Mouse (Mus musculus) heart, postnatal 10 days (tissue): Measurements from ENCODE around the gene Pbp2. TPM values are rescaled to one million over a fixed set of nuclear protein-coding genes. Genes with fewer than 3 reads are reported as not detected.
A peak's percentile ranks its signal among the peaks of the same experiment; 100 is the strongest.

Experiments used
- DNase-seq, 2 experiments: peaks; one replicate each; pipeline ENCODE4 v3.0.0; 2021
- intact Hi-C: fragments of 180-260 bp; cut with DNase I; formaldehyde crosslinking; loops from one replicate; pipeline ENCODE4 v1.15.1; 2025
- total RNA-seq, 2 experiments: library from RNA; stranded (reverse); gene quantifications; 2 replicates each; pipeline ENCODE4 v1.2.3; 2021

Gene Pbp2
- not detected for total RNA-seq

- DNase-seq = no peak
- intact Hi-C loops = no loop called here
Observed at GRCm38 (mm10) chr6:135310305-135310704, at the start of gene Pbp2. TSS of gene Pbp2 (minus strand) at chr6:135310405.

- DNase-seq = no peak
- intact Hi-C loops = no loop called here
Observed at GRCm38 (mm10) chr6:135354953-135355352, 44.7 kb upstream of the Pbp2 start.

GRCm38 (mm10) chr6:135352537-135352936 is 42.3 kb upstream of the Pbp2 start:
- no peak for DNase-seq
- intact Hi-C loops = no loop called here

DNA sequence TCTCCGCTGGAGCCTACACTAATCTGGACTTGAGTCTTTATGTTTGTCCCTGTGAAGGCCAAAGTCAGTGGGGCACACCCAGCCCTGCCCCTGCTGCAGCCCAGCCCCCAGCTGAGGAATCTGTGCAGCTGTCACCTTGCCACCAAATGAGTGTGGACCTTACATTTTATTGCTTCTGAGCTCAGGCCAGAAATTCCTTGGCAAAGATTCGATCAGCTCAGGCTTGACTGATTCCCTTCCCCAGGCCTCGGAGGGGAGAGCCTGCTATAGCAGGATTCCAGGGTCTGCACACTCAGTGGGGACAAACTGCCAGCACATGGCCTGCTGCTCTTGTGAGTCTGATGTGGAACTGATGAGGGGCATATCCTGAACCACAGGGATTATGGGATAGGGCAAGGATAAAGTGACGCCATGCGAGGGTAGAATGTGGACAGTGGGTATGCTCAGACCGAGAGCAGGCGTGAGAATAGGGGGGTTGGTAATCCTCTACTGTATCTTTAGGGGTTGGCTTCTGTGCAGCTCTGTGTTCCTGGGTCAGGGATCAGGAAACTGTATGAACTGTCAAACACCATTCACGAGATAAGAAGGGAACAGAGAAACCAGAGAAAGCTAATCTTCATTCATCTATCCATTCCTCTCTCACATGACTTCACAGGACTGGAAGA is 41.6 kb upstream of the Pbp2 start:
- intact Hi-C loops = no loop called here
- DNase-seq = peak in 1 of 2 experiments; percentile 61

- intact Hi-C loops = no loop called here
- no peak for DNase-seq
Observed at GRCm38 (mm10) chr6:135341076-135341378, 30.8 kb upstream of the Pbp2 start.

DNA sequence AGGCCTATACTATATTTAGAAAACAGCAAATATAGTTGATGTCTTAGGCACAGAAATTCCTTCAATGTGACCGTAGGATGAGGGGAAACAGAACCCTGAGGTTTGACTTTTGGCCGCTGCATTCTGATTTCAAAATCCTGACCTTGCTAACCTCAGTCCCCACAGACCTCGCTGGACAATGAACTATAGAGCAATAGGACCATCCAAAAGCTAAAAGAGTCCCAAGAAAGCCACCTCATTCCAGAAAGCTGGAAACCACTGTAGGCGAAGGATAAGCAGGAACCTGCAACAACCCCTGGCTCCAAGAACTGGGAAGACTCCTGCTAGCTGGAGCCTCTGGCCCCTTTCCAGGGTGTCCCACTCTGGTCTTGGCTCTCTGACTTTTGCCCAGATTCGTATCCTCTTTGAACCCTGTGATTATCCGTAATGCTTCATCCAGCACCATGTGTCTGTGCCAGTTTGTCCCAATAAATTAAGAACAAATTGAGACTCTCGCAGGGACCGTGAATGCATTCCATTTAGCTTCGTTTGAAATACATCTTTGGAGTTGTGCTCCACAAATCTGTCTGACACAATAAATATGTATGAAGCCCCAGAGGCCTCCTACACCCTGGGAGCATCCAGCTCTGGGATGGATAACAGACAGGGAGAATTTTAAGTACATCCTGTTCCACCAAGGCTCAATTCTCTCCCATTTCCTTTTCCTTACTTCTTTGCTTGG is 30.3 kb upstream of the Pbp2 start:
- intact Hi-C loops = no loop called here

GRCm38 (mm10) chr6:135336376-135336775 is 26.2 kb upstream of the Pbp2 start:
- intact Hi-C loops = no loop called here
- DNase-seq = peak in 1 of 2 experiments; percentile 47

More for the DNA sequence above, 30.3 kb upstream of the Pbp2 start:
- peak in 1 of 2 experiments; percentile 30 for DNase-seq

DNA sequence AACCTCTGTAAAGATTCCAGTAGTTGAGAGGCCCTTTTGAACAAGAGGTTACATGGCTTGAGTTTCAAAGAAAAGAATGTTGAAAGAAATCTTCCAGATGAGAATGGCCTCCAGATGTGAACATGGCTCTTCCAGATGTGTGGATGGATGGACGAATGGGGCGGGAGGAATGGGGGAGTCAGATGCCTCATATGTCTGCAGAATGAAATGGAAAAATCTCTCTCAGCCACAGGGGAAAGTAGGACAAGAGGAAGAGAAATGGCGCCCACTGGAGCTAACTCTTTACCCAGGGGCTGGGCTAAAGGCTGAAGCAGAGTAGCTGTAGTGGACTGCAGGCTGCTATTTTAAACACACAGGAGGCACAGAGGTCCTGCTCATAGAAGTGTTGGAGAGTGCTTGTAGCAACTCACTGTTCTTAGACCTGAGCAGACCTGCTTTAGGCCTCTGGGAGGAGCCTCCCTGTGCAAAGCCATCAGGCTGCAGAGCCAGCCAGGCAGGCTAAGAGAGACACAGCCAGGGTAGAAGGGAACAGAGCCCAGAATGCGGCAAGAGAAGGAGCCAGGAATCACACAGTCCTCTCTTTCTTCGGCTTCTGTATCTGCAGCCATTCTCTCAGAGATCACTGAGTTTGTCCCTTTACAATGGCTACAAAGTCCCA is 23.9 kb upstream of the Pbp2 start:
- intact Hi-C loops = loop anchor here (5.0 kb wide), 1 partner anchor 33 kb away; no protein-coding TSS in a partner anchor
- DNase-seq = peak; percentile 54 to 57

DNA sequence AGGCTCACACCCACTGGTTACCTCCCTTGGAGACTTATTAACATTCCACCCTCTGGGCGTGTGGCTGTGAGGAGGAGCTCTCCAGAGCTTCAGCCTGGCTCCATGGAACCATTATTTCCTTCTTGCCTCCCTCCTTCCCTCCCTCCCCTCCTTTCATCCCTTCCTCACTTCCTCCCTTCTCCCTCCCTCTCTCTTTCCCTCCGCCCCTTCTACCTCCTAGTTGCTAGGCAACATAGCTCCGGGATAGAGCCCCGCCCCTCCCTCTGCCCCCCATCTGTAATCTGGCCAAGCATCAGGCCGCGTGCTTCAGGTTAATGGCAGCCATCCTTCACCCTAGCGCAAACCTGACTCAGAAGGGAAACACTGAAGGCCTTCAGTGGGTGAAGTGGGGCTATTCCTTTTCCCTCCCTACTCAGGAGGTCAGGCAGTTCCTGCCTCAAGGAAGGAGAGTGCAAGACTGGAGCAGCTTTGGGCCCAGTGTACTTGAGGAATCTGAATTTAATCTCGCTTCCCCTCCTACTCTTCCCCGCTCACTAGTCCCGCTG is 22.6 kb upstream of the Pbp2 start:
- DNase-seq = peak; percentile 26 to 31
- intact Hi-C loops = loop anchor here (5.0 kb wide), 1 partner anchor 34 kb away; no protein-coding TSS in a partner anchor

DNA sequence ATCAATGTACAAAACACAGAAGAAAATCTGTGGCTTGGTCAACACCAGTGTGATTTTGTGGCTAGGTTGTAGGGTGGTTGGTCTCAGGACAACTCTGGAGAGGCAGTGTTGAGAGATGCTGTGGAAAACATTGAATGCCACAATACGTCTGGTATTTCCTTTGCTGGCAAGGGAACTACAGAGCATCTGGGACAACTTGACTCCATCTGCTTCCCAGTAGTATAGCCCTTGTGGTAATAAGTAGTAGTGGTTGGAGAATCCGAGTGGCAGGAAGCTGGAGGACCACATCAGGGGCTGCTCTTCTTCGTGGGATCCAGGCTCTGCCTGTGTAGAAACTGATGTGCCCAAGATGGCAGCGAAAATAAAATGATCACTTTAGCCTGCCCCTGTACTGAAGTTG is 21.7 kb upstream of the Pbp2 start:
- peak; percentile 40 to 51 for DNase-seq
- intact Hi-C loops = loop anchor here (5.0 kb wide), 1 partner anchor 35 kb away; no protein-coding TSS in a partner anchor

- intact Hi-C loops = no loop called here
- DNase-seq = no peak
Observed at GRCm38 (mm10) chr6:135326847-135327246, 16.6 kb upstream of the Pbp2 start.

DNA sequence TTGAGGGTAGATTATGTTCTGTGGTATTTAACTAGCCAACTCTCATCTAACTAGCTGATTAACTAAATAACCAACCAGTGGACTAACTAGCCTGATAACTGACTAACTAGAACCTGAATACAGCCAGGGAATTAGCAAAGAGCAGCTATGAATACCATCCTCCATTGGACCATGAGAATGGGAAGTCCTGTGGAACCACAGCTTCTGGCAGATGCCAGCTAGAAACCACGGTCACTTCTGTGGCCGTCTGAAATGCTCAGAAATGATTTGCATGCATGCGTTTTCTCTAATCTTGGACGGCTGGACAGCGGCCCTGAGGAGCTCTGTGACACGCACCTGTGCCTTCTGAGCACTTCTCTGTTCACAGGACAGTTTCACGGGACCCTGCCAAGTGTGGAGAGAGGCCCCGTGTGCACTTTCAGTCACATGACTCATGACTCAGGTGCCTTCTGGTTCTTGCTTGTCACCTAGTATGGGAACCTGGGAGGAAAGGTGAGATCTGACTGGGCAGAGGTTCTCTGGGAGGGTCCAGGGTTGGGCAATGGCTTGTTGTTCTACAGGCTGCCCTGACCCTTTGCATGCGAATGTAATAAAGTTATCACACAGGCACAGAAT is 14.6 kb upstream of the Pbp2 start:
- intact Hi-C loops = no loop called here
- DNase-seq = no peak

GRCm38 (mm10) chr6:135324111-135324510 is 13.9 kb upstream of the Pbp2 start:
- intact Hi-C loops = no loop called here
- DNase-seq = no peak

DNA sequence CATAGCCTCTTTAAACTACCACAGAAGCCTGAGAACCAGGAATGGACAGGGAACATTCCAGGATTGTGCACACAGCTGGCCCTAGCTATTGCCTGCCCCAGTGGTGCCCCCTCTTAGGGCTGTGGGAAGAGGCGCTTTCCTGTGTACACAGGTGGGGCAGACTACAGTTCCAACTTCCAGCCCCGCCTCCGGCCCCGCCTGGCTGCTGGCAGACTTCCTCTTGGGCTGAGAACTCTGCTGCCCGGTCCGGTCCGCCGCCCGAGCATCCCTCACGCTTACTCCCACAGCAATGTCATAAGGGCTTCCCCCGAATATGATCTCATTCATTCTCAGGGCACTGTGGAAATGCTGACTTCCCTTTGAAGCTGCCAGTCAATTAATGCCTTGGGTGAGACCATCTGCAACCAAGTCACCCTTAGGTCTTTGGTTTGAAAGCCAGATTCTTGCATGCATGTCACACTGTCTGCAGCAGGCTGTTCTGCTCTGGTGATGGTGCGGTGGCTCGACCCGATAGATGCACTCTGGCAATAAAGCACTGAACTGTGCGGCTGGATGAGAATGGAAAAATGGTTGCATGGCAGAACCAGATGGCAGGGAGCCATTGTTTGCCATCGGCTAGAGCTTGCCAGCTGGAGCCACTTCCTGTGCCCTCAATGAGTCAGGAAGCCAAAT is 13.2 kb upstream of the Pbp2 start:
- DNase-seq = peak; percentile 64 to 71
- intact Hi-C loops = no loop called here

DNA sequence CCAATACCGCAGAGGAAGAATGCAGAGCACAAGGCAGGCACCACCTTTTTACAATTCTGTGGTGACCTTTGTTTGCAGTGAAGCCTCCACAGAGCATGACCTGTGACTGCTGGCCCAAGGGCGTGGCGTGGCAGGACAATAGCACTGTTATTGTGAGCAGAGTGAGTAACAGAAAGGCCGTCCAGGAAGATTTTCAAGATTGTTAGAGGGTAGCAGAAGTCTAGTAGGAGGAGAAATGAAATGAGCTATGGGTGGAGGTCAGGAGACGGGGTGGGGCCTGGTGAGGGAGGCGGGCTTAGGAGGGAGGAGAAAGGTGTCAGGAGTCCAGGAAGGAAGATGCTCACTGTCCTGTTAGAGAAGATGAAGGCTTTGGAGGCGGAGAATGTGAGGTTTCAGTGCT is 12.5 kb upstream of the Pbp2 start:
- peak in 1 of 2 experiments; percentile 38 for DNase-seq
- intact Hi-C loops = no loop called here

DNA sequence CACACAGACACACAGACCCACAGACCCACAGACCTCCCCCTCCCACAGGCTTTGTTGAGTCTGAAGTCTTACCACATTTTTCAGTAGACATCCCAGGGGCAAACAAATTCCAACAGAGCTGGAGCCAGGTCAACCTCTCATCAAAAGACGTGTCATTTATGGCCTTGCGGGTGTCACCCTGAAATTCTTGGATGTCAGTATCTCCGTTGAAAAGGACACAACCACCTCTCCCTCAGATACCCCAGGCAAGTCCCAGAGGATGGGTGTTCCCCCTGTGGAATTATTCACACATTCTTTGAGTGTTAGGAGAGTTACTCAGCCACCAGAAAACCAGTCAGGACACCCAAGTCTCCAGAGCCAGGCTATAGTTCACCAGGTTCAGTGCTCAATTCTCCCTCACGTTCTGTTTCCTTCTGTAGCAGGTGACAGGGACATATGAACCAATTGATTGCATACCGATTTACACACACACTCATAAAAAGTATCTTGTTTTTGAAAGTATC is 9.3 kb upstream of the Pbp2 start:
- no peak for DNase-seq
- intact Hi-C loops = no loop called here

DNA sequence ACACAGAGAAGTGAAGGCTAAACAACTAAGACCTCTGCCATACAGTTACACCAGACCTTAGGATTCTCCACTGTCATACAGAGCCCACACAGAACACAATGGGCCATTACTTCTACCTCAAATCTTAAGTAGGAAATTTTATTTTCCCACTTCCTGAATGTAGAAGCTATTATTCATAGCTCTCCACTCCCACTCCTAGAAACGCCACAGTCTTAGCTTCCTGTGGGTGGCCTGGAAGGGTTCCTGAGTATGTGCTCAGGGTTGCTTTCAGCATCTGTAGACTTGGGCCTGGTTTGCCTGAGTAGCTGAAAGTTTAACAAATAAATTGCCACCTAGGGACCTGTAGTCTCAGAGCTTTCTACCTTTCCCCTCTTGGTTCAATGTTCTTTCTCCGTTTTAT is 5.9 kb upstream of the Pbp2 start:
- no peak for DNase-seq
- intact Hi-C loops = no loop called here

GRCm38 (mm10) chr6:135313981-135314380 is 3.8 kb upstream of the Pbp2 start:
- peak; percentile 56 to 64 for DNase-seq
- intact Hi-C loops = loop anchor here (2.0 kb wide), 2 partner anchors 49 to 61 kb away; partner anchors contain the start of gene Emp1

- intact Hi-C loops = loop anchor here (2.0 kb wide), 1 partner anchor 59 kb away; no protein-coding TSS in a partner anchor
- DNase-seq = no peak
Observed at GRCm38 (mm10) chr6:135312038-135312437, 1.8 kb upstream of the Pbp2 start.
